Mouse (Mus musculus) B cell, adult 67 days (primary cell): ENCODE results near the gene Bend7. TPM values are rescaled to one million over a fixed set of nuclear protein-coding genes. Genes with fewer than 3 reads are reported as not detected.

Experiments
- total RNA-seq, 2 experiments: library from RNA; stranded (reverse); gene quantifications; 4 replicates each; pipeline ENCODE4 v1.2.4; 2023

Gene Bend7
- not detected for total RNA-seq

GRCm38 (mm10) chr2:4717769-4718661, at the start of gene Bend7:
Gene Bend7, plus strand, starts transcription at chr2:4717831.

Other genes starting within 250 kb of the Bend7 start
- gene Prpf18, start 65.7 kb upstream of the Bend7 start, total RNA-seq = 10 to 100 TPM; 40.7 to 41.5 TPM
- 10 to 100 TPM; 21.5 to 23.6 TPM for gene Sephs1, start 163.7 kb downstream of the Bend7 start, total RNA-seq
- gene Phyh, start 201.2 kb downstream of the Bend7 start, total RNA-seq = 10 to 100 TPM; 48.3 to 60.2 TPM